Mouse (Mus musculus) spleen, adult 2 months (tissue): ENCODE measurements around the gene Prss48. TPM values are rescaled to one million over a fixed set of nuclear protein-coding genes. Genes with fewer than 3 reads are reported as not detected.

Source experiments
- DNase-seq, 2 experiments: peaks; one replicate each; pipeline versions ENCODE4 v3.0.0 to v3.0.0-alpha.2; 2012 to 2021; ENCODE audit warnings: low spot score in 2 of 2, low read depth in 1 of 2
- H3K27ac ChIP-seq: fragments of 200-500 bp; 2 replicates; pipeline ENCODE4 v1.5.1; 2012; ENCODE audit warnings: low read length, inconsistent platforms; ENCODE audit not compliant: insufficient read depth
- H3K27me3 ChIP-seq: fragments of 200-500 bp; 2 replicates; pipeline ENCODE4 v1.6.1; 2012; ENCODE audit warnings: mild to moderate bottlenecking, moderate library complexity, low read length, inconsistent platforms; ENCODE audit not compliant: control insufficient read depth, insufficient read depth
- H3K36me3 ChIP-seq: fragments of 200-500 bp; 2 replicates; pipeline ENCODE4 v1.6.1; 2012; ENCODE audit warnings: mild to moderate bottlenecking, low read length, inconsistent platforms; ENCODE audit not compliant: control insufficient read depth, insufficient read depth
- H3K4me1 ChIP-seq: fragments of 200-500 bp; 2 replicates; pipeline ENCODE4 v1.6.1; 2011; ENCODE audit warnings: inconsistent platforms; ENCODE audit not compliant: control insufficient read depth, insufficient read depth, insufficient read length
- H3K4me3 ChIP-seq: fragments of 200-500 bp; 2 replicates; pipeline ENCODE4 v1.5.1; 2011; ENCODE audit warnings: mild to moderate bottlenecking, inconsistent platforms; ENCODE audit not compliant: insufficient read depth, insufficient read length; ENCODE audit errors: extremely low read depth
- CTCF ChIP-seq: fragments of 200-500 bp; IDR thresholded peaks from 2 replicates; pipeline ENCODE4 v1.5.1; 2011; ENCODE audit warnings: mild to moderate bottlenecking, inconsistent platforms; ENCODE audit not compliant: insufficient read depth, insufficient read length, insufficient replicate concordance; ENCODE audit errors: extremely low read depth
- POLR2A ChIP-seq: fragments of 200-500 bp; IDR thresholded peaks from 2 replicates; pipeline ENCODE4 v1.6.1; 2011; ENCODE audit warnings: low read depth, low read length, inconsistent platforms
- WGBS: fragments of 180-500 bp; shearing (Covaris S2); methylation state at CpG from one replicate; pipeline ENCODE4 v1.1.7; 2018; 5-methylcytosine and 5-hydroxymethylcytosine counted together
- polyA plus RNA-seq: library from polyadenylated mRNA; depleted of rRNA; stranded (reverse); fragments of >200 nt; gene quantifications from 2 replicates; pipeline ENCODE4 v1.2.3, GENCODE M21; 2012

The Prss48 gene
- polyA plus RNA-seq, 1 experiment = not detected

- Histone ChIP-seq H3K36me3 (no peaks in the 10 kb centered on the region), H3K27me3 (no peaks in the 10 kb centered on the region), H3K27ac (no peak overlapping the region), H3K4me3 (no peak overlapping the region), H3K4me1 (no peaks in the 10 kb centered on the region)
- WGBS = 95% methylated on average over 9 of the region's 9 CpGs
- DNase-seq = no peak
- no peak for TF ChIP-seq CTCF
- no peak for TF ChIP-seq POLR2A
Observed at GRCm38 (mm10) chr3:86033455-86034090, 31.3 kb upstream of the Prss48 start.

GRCm38 (mm10) chr3:86030566-86030965 is 28.3 kb upstream of the Prss48 start:
- no peak overlapping the region for H3K27ac ChIP-seq
- DNase-seq = no peak
- no peak overlapping the region for H3K4me3 ChIP-seq
- no peaks in the 10 kb centered on the region for H3K36me3 ChIP-seq
- no peaks in the 10 kb centered on the region for H3K27me3 ChIP-seq
- no peaks in the 10 kb centered on the region for H3K4me1 ChIP-seq
- TF ChIP-seq POLR2A (no peak), CTCF (no peak)
- 86% methylated on average over 4 of the region's 4 CpGs for WGBS

- H3K4me1 ChIP-seq = no peaks in the 10 kb centered on the region
- H3K4me3 ChIP-seq = no peak overlapping the region
- no peak for TF ChIP-seq CTCF
- no peak for TF ChIP-seq POLR2A
- WGBS = 79% methylated on average over 15 of the region's 15 CpGs
- no peaks in the 10 kb centered on the region for H3K27me3 ChIP-seq
- no peak for DNase-seq
- H3K27ac ChIP-seq = no peak overlapping the region
- no peaks in the 10 kb centered on the region for H3K36me3 ChIP-seq
Observed at GRCm38 (mm10) chr3:86028658-86029375, 26.5 kb upstream of the Prss48 start.

GRCm38 (mm10) chr3:86025341-86026137 is 23.2 kb upstream of the Prss48 start:
- Histone ChIP-seq H3K27me3 (no peaks in the 10 kb centered on the region), H3K4me1 (no peaks in the 10 kb centered on the region), H3K27ac (no peak overlapping the region), H3K4me3 (no peak overlapping the region), H3K36me3 (no peaks in the 10 kb centered on the region)
- WGBS = 94% methylated on average over 20 of the region's 20 CpGs
- no peak for DNase-seq
- TF ChIP-seq POLR2A = no peak
- no peak for TF ChIP-seq CTCF

GRCm38 (mm10) chr3:86024065-86024795 is 21.9 kb upstream of the Prss48 start:
- Histone ChIP-seq H3K4me1 (no peaks in the 10 kb centered on the region), H3K4me3 (no peak overlapping the region), H3K27ac (no peak overlapping the region), H3K36me3 (no peaks in the 10 kb centered on the region), H3K27me3 (no peaks in the 10 kb centered on the region)
- 93% methylated on average over 12 of the region's 12 CpGs for WGBS
- TF ChIP-seq POLR2A (no peak), CTCF (no peak)
- no peak for DNase-seq

GRCm38 (mm10) chr3:86021651-86022050 is 19.4 kb upstream of the Prss48 start:
- DNase-seq = no peak
- TF ChIP-seq POLR2A = no peak
- TF ChIP-seq CTCF = no peak
- H3K27me3 ChIP-seq = no peaks in the 10 kb centered on the region
- 89% methylated on average over 4 of the region's 4 CpGs for WGBS
- no peak overlapping the region for H3K27ac ChIP-seq
- H3K36me3 ChIP-seq = no peaks in the 10 kb centered on the region
- no peaks in the 10 kb centered on the region for H3K4me1 ChIP-seq
- H3K4me3 ChIP-seq = no peak overlapping the region
